Mouse (Mus musculus) forebrain, embryonic 12.5 days (tissue): Measurements from ENCODE around the gene Hrh2. TPM values are rescaled to one million over a fixed set of nuclear protein-coding genes. Genes with fewer than 3 reads are reported as not detected.

Experiments used
- ATAC-seq: fragments of 200-750 bp; cut with Nextera tagmentation; 2 replicates; pipeline ENCODE4 v1.8.0; 2017; ENCODE audit warnings: moderate TSS enrichment; ENCODE audit not compliant: low FRiP score
- H3K27ac ChIP-seq: fragments of 300-500 bp; sonication (generic); 2 replicates; pipeline ENCODE4 v1.5.1; 2016; ENCODE audit warnings: mild to moderate bottlenecking
- H3K27me3 ChIP-seq: fragments of 300-500 bp; sonication (generic); 2 replicates; pipeline ENCODE4 v1.6.1; 2016; ENCODE audit warnings: mild to moderate bottlenecking
- H3K36me3 ChIP-seq: fragments of 300-500 bp; sonication (generic); replicated peaks from 2 replicates; pipeline ENCODE4 v1.6.1; 2016; ENCODE audit warnings: mild to moderate bottlenecking
- H3K4me1 ChIP-seq: fragments of 300-500 bp; sonication (generic); 2 replicates; pipeline ENCODE4 v1.6.1; 2016
- H3K4me2 ChIP-seq: fragments of 300-500 bp; sonication (generic); 2 replicates; pipeline ENCODE4 v1.6.1; 2016; ENCODE audit warnings: mild to moderate bottlenecking, moderate library complexity
- H3K4me3 ChIP-seq: fragments of 300-500 bp; sonication (generic); replicated peaks from 2 replicates; pipeline ENCODE4 v1.5.1; 2016; ENCODE audit warnings: mild to moderate bottlenecking
- H3K9ac ChIP-seq: fragments of 300-500 bp; sonication (generic); 2 replicates; pipeline ENCODE4 v1.6.1; 2016; ENCODE audit warnings: mild to moderate bottlenecking
- H3K9me3 ChIP-seq: fragments of 300-500 bp; sonication (generic); 2 replicates; pipeline ENCODE4 v1.6.1; 2016
- WGBS: fragments of 180-500 bp; shearing (Covaris S2); methylation state at CpG from one replicate; pipeline ENCODE4 v1.1.7; 2016; 5-methylcytosine and 5-hydroxymethylcytosine counted together
- polyA plus RNA-seq: library from polyadenylated mRNA; unstranded; fragments of >200 nt; fragmentation: Nextera tagmentation; extraction: Ambion mirVana; gene quantifications from 2 replicates; pipeline ENCODE4 v1.2.1, GENCODE M21; 2016

Hrh2 gene
- polyA plus RNA-seq, 1 experiment from 2014 or later: not detected

DNA sequence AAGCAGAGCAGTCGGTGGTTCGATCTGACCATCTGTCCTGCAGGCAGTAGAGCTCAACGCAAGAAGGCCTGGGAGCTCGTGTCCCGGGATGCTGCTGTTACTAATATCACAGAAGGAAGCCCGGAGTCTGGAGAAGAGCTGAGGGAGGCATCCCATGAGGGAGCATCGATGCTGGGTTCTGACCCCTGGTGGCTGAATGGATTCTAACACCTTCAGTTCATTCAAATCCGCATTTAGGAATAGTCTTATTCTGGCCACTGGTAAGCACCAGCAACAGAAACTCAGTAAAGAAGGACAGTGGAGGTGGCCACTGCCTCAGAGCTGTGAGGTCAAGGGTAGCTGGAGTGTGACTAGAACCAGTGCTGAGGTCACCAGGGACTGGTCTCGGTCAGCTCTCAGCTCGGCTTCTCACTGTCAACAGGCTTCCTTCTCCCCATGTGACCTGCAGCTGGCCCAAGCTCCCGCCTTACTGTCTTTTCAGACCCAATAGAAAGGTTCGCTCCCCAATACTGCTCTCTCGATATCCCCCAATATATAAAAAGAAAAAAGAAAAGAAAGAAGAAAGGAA, 36.1 kb downstream of the Hrh2 start:
- 28% methylated on average over 13 of the region's 13 CpGs for WGBS
- peaks cover 3% of the 10 kb centered on the region; the same call in 1 of the 2 replicates for H3K27me3 ChIP-seq
- H3K27ac ChIP-seq: no peak overlapping the region
- peak; percentile 61; the same call in 1 of the 2 replicates for ATAC-seq
- no peaks in the 10 kb centered on the region for H3K36me3 ChIP-seq
- H3K9me3 ChIP-seq: no peaks in the 10 kb centered on the region
- H3K4me2 ChIP-seq: no peak overlapping the region
- H3K4me1 ChIP-seq: peaks cover 8% of the 10 kb centered on the region
- no peak overlapping the region for H3K9ac ChIP-seq
- H3K4me3 ChIP-seq: no peak overlapping the region

DNA sequence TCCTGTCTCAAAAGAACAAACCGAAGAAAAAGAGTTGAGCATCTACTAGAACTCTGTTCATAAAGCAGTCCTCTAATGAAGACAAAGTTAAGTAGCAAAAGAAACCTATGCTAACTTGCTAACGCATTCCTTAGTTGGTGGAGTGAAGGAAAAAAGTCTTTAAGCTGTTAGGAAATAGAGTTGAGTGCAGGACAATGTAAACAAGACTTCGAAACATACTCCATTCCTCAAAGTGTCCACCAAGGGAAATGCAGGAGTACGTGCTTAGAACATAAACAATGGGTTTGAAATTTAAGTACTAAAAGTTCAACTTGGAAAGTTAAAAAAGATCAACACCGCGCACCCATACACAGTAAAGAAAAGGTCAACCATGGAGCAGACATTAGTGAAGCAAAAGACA, 38.2 kb downstream of the Hrh2 start:
- H3K4me3 ChIP-seq: no peak overlapping the region
- 92% methylated on average over 6 of the region's 6 CpGs for WGBS

DNA sequence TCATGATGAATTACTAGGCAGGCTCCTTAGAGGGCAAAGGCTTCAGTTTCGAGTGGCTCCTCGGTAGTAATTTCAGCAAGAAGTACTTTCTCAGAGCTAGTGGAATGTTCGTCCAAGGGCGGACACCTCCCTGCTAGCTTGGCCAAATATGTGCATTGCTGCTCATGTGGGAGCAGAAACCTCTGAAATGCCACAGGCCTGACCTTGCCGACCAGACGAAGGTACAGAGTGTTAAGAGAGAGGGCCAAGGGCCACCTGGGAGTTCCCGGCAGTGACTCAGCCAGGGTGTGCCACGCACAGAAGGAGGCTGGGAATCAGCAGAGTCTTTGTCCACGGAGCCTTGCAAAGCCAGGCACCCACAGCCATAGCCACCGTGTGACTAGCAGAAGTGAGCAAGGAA, 39.9 kb downstream of the Hrh2 start:
- Histone ChIP-seq H3K4me1 (peaks cover 6% of the 10 kb centered on the region), H3K9me3 (no peaks in the 10 kb centered on the region), H3K27ac (no peak overlapping the region), H3K36me3 (no peaks in the 10 kb centered on the region), H3K27me3 (no peaks in the 10 kb centered on the region), H3K9ac (no peak overlapping the region), H3K4me3 (no peak overlapping the region), H3K4me2 (no peak overlapping the region)
- 84% methylated on average over 10 of the region's 10 CpGs for WGBS
- no peak for ATAC-seq

More for the DNA sequence above, 38.2 kb downstream of the Hrh2 start:
- Histone ChIP-seq H3K9me3 (no peaks in the 10 kb centered on the region), H3K36me3 (no peaks in the 10 kb centered on the region), H3K9ac (no peak overlapping the region), H3K27ac (no peak overlapping the region), H3K4me2 (no peak overlapping the region), H3K27me3 (0 out of 2 replicates have a peak, but pooled peaks cover 3% of the 10 kb centered on the region), H3K4me1 (peaks cover 6% of the 10 kb centered on the region)
- no peak for ATAC-seq

DNA sequence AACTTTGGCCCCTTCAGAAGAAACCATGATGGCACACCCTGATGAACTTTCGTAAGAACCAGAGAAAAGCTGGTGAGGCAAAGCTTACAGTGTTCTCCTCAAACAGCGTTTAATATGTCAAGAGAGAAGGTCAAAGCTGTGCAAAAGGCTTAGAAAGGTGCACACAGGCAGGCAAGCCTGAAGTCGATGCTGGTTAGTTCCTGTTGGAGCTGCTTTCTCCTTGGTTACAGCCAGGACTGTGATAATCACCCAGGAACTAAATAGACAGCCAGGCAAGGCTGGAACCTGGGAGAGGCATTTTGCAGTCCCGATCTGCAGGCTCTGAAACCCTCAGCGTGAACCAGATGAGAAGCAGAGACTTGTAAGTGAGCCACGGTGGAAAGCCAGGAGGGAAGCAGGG, 45.6 kb downstream of the Hrh2 start:
- Histone ChIP-seq H3K9me3 (no peaks in the 10 kb centered on the region), H3K9ac (no peak overlapping the region), H3K4me1 (no peaks in the 10 kb centered on the region), H3K4me2 (no peak overlapping the region), H3K27me3 (no peaks in the 10 kb centered on the region), H3K4me3 (no peak overlapping the region), H3K27ac (no peak overlapping the region), H3K36me3 (no peaks in the 10 kb centered on the region)
- 75% methylated on average over 6 of the region's 6 CpGs for WGBS
- ATAC-seq: no peak

DNA sequence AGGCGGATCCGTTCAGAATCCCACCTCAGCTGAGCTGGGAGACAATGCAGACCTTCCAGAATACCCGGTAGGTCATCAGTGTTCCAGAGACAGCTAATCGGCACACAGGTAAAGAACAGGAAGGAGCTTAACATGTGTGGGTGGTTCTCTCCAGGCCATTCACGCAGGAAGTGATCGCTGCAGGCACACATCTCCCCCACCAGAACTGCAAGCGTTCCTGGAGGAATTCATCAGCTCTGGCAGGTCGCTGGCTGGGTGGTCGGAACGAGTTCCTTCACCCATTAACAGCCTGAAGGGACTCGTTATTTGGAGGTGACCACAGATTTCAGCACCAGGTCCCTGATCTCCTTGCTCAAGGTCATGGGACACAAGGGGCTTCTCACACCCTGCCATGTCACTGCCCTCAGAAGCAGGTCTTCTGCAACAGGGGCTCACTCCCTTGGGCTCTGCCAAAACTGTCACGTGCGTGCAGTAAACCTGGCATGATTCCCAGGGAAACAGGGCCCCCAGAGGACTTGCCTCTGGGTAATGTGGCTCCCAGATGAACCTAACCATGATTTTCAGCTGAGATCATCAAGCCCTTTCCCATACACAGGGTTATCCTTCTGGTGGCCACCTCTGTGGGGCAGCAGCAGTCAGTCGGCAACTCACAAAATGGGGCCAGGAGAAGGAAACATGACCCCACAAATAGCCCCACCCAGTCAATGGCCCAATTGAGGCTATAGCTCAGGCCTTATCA, 46.8 kb downstream of the Hrh2 start:
- no peak for ATAC-seq

DNA sequence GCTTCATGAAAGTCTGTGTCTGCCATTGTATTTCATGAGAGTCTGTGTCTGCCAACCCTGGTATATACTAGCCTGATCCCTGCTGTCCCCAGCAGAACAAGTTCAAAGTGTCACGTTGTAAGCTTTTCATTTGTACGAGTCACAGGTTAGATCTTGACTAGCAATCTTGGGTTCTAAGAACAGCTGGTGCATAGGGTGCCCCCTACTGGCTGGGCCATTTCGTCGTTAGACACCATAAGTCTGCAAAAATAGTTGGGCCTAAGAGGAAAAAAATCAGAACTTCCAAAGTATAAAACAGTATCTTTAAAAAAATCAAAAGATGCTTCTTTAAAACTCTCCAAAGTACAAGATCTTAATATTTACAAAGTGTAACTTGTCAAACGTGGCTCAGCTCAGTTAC, 50.5 kb downstream of the Hrh2 start:
- Histone ChIP-seq H3K4me2 (no peak overlapping the region), H3K4me3 (no peak overlapping the region), H3K9ac (no peak overlapping the region), H3K36me3 (no peaks in the 10 kb centered on the region), H3K27ac (no peak overlapping the region), H3K9me3 (no peaks in the 10 kb centered on the region), H3K27me3 (peaks cover 5% of the 10 kb centered on the region; the same call in 1 of the 2 replicates), H3K4me1 (no peaks in the 10 kb centered on the region)
- no peak for ATAC-seq
- 72% methylated on average over 5 of the region's 5 CpGs for WGBS

More for the DNA sequence above, 46.8 kb downstream of the Hrh2 start:
- H3K36me3 ChIP-seq: no peaks in the 10 kb centered on the region
- no peak overlapping the region for H3K9ac ChIP-seq
- no peak overlapping the region for H3K4me2 ChIP-seq
- H3K27ac ChIP-seq: no peak overlapping the region
- H3K9me3 ChIP-seq: no peaks in the 10 kb centered on the region
- no peaks in the 10 kb centered on the region for H3K27me3 ChIP-seq
- H3K4me1 ChIP-seq: no peaks in the 10 kb centered on the region
- H3K4me3 ChIP-seq: no peak overlapping the region
- 65% methylated on average over 14 of the region's 14 CpGs for WGBS

DNA sequence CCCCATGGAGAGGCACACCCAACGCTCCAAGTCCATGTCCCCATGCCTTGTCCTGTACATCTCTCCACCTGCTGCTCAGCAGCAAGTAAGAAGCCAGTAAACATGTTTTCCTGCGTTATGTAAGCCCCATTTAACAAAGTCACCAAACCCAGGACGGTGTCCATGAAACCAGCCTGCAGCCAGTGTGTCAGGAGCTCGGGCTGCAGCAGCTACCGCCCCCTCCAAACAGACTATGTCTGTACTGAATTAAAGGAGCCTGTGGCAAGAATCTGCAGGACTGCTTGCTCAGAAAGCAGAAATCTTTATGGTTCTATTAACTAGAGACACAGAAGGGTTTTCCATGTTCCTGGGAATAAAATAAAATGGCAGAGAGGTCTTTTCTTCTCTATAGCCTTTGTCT, 53.3 kb downstream of the Hrh2 start:
- no peak for ATAC-seq
- H3K4me2 ChIP-seq: no peak overlapping the region
- H3K9ac ChIP-seq: no peak overlapping the region
- no peaks in the 10 kb centered on the region for H3K36me3 ChIP-seq
- H3K4me3 ChIP-seq: no peak overlapping the region
- H3K27me3 ChIP-seq: peaks cover 5% of the 10 kb centered on the region; the same call in 1 of the 2 replicates
- H3K27ac ChIP-seq: no peak overlapping the region
- H3K9me3 ChIP-seq: no peaks in the 10 kb centered on the region
- peaks cover 14% of the 10 kb centered on the region for H3K4me1 ChIP-seq
- WGBS: 76% methylated on average over 5 of the region's 5 CpGs

DNA sequence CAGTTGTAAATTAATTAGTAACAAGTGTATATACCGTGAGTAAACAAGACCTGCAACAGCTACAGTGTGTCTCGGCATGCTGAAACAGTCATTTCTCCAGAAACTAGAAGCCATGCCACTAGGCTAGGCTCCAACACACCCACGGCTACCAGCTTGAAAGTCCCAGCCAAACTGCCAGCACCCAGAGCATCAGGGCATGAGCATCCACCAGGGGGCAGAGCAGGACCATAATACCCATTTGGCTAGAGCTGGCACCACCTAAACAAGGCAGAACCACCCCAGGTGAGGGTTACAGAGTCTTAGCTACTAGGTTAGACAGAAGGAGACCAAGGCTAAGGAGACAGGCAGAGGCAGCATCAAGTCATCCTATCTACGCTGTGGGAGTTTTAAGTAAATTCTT, 55.6 kb downstream of the Hrh2 start:
- no peak overlapping the region for H3K4me2 ChIP-seq
- H3K4me3 ChIP-seq: no peak overlapping the region
- H3K36me3 ChIP-seq: no peaks in the 10 kb centered on the region
- peaks cover 15% of the 10 kb centered on the region; the same call in 1 of the 2 replicates for H3K27me3 ChIP-seq
- H3K27ac ChIP-seq: no peak overlapping the region
- ATAC-seq: peak; percentile 78
- 31% methylated on average over 4 of the region's 4 CpGs for WGBS
- H3K9me3 ChIP-seq: no peaks in the 10 kb centered on the region
- peaks cover 21% of the 10 kb centered on the region for H3K4me1 ChIP-seq
- H3K9ac ChIP-seq: no peak overlapping the region

DNA sequence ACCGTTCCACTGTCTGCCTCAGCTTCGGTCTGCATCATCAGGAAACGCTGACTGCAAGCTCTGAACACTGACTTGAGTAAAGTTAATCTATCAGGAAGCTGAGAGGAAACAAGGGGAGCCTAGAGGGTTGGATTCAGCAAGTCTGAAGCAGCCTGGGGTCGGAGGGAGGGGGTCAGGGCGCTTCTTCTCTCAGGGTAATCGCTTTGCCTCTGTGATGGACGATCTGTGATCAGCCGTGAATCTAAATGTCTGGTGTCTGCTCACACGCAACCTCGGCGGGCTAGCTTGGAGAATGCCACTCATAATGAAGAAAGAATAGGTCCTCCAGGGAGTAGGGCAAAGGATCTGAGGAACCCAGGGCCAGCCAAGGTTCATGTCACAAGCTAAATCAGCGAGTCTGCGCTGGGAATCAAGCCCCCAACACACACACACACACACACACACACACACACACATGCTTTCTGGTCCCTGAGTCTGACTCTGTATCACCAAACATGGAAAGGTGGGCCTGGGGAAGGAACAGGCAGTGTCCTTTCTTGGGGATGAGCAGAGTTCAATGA, 56.6 kb downstream of the Hrh2 start:
- Histone ChIP-seq H3K27ac (no peak overlapping the region), H3K4me2 (no peak overlapping the region), H3K4me1 (peaks cover 21% of the 10 kb centered on the region), H3K4me3 (no peak overlapping the region), H3K27me3 (peaks cover 18% of the 10 kb centered on the region; the same call in 1 of the 2 replicates), H3K36me3 (no peaks in the 10 kb centered on the region), H3K9ac (no peak overlapping the region), H3K9me3 (no peaks in the 10 kb centered on the region)
- 74% methylated on average over 13 of the region's 13 CpGs for WGBS
- ATAC-seq: no peak

DNA sequence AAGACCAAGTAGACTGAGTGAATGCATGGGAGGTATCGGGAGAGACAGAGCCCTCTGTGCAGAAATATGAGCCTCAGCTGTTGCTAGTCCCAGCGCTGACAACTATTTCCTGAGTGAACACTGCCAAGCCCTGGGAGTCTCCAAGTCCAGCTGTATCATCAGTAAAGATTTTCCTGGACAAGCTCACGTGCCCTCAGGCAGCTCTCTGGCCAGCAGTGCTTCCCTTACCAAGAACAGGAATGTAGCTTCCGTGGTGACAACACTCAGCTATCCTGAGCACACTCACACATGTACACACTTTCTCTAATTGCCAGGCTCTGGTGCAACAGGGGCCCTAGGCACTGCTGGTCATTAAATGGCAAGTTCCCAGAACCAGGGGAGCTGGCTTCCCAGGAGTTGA, 57.1 kb downstream of the Hrh2 start:
- no peak overlapping the region for H3K4me3 ChIP-seq
- H3K36me3 ChIP-seq: no peaks in the 10 kb centered on the region
- peaks cover 18% of the 10 kb centered on the region; the same call in 1 of the 2 replicates for H3K27me3 ChIP-seq
- peaks cover 21% of the 10 kb centered on the region for H3K4me1 ChIP-seq
- no peak overlapping the region for H3K27ac ChIP-seq
- ATAC-seq: no peak
- no peaks in the 10 kb centered on the region for H3K9me3 ChIP-seq
- no peak overlapping the region for H3K9ac ChIP-seq
- 68% methylated on average over 4 of the region's 4 CpGs for WGBS
- H3K4me2 ChIP-seq: no peak overlapping the region

DNA sequence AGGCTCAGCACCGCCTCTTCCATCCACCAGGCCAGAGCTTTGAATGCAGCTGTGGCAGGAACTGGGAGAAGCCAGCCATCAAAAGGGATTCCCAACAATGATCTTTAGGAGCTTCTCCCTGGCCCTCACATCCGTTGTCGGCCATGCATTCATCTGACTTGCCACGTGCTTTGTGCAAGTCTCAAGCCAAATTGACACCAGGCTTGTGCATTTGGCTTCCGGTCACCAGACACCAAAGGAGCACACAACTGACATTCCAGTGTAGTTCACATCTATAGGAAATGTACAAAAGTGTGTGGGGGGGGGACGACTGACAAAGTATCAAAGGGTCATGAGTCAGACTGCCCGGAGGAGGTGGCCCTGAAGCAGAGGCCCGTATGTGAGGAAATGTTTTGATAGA, 58.4 kb downstream of the Hrh2 start:
- Histone ChIP-seq H3K27me3 (peaks cover 18% of the 10 kb centered on the region; the same call in 1 of the 2 replicates), H3K9me3 (no peaks in the 10 kb centered on the region), H3K36me3 (no peaks in the 10 kb centered on the region), H3K4me1 (peaks cover 21% of the 10 kb centered on the region), H3K4me3 (no peak overlapping the region), H3K9ac (no peak overlapping the region), H3K4me2 (no peak overlapping the region), H3K27ac (no peak overlapping the region)
- WGBS: 32% methylated on average over 8 of the region's 8 CpGs
- ATAC-seq: no peak

DNA sequence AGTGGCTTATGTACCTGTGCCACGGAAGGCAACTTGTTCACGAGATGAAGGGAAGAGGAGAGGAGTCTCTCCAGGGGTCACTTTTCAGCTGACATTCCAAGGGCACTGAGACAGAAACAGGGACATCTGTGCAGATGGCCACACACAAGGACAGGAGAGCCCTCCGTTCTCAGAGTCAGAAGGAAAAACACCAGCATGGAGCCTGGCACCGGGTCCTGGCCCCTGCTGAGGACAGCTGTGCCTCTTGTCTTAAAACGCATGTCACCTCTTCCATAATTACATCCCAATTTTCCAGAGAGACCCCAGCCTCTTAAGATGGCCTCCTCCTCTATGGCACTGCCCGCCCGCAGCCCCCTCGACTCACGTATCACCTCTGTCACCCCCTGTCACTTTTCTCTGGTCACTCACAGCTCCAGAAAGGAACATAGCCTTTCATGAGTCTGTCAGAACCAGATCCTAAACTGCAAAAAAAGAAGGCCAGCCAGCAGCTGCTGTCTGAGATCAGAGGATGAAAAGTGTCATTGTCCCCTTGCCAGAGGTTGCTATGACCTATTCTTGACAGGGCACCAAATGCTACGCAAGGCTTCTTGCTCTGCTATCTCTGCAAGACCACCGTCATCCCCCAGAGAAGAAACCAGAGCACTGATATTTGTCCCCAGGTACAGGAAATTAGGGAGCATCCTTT, 59.8 kb downstream of the Hrh2 start:
- H3K9ac ChIP-seq: 0 out of 2 replicates have a peak overlapping the region, but pooled peaks have one; percentile 7
- H3K36me3 ChIP-seq: no peaks in the 10 kb centered on the region
- H3K9me3 ChIP-seq: no peaks in the 10 kb centered on the region
- WGBS: 83% methylated on average over 11 of the region's 11 CpGs
- H3K4me3 ChIP-seq: no peak overlapping the region
- no peak overlapping the region for H3K27ac ChIP-seq
- ATAC-seq: no peak
- peaks cover 21% of the 10 kb centered on the region; the same call in 1 of the 2 replicates for H3K27me3 ChIP-seq
- H3K4me2 ChIP-seq: no peak overlapping the region
- H3K4me1 ChIP-seq: peaks cover 21% of the 10 kb centered on the region
